Mouse (Mus musculus) cerebellum, postnatal 14 days (tissue): ENCODE data around the gene Psmd10.

Experiments used
- DNase-seq, 2 experiments: peaks; one replicate each; pipeline ENCODE4 v3.0.0; 2021; ENCODE audit warnings: mixed read lengths in 2 of 2

Gene Psmd10

DNA sequence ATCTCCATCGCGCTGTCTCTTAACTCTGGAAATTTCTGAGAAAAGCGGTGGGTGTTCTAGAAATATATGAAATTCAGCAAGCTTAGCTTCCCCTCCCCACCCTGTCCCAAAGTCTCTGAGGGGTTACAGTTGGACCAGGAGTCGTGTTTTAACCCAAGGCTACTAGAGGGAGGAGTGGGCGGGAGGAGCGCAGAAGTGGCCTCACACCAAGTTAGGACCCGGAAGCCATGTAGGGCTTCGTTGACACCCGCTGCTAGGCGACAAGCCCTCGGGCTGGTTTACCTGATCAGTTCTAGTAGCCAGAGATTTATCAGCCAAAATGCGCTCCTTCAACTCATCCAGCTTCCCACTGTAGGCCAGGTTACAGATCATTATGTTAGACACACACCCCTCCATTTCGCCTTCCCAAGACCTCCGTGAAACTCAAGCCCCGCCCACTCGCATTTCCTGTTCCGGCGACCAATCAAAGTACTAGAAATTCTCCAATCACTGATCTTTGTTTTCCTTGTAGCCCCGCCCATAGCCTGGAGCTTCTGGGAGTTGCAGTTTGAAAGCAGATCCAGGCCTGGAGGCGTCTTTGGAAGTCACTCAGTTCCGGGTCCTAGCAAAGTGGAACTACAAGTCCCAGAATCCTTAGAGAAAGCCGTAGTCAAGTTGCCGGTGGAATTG is at the start of gene Psmd10, which contains the start of gene Atg4a:
Gene Psmd10, minus strand, starts transcription at position 457 of the 669 bp plus-strand sequence.
Gene Atg4a, plus strand, starts transcription at position 636 of the 669 bp plus-strand sequence.
- DNase-seq: peak; percentile 92 to 94

DNA sequence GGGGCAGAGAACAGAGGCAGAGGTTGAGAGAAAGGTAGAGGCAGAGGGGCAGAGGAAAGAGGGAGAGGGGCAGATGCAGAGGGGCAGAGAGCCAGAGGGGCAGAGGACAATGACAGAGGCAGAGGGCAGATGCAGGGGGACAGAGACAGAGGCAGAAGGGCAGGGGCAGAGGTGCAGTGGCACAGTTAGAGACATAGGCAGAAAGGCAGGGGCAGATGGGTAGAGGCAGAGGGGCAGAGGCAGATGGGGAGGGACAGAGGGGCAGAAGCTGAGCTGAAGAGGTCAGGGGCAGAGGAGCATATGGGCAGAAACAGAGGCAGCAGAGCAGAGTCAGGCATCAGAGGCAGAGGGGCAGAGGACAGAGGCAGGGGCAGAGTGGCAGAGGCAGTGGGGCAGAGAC is 42.4 kb upstream of the Psmd10 start:
- no peak for DNase-seq

DNA sequence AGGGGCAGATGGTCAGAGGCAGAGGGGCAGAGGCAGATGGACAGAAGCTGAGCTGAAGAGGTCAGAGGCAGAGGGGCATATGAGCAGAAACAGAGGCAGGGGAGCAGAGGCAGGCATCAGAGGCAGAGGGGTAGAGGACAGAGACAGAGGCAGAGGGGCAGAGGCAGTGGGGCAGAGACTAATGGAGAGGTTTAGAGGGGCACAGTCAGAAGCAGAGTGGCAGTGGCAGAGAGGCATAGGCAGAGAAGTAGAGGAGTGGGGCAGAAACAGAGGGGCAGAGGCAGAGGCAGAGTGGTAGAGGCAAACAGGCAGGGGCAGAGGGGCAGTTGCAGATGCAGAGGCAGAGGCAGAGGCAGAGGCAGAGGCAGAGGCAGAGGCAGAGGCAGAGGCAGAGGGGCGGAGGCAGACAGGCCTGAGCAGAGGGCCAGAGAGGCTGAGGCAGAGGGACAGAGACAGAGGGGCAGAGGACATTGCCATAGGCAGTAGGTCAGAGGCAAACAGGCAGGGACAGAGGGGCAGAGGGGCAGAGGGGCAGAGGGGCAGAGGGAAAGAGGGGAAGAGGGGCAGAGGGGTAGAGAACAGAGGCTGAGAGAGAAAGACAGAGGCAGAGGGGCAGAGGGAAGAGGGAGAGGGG is 41.5 kb upstream of the Psmd10 start:
- DNase-seq: no peak

DNA sequence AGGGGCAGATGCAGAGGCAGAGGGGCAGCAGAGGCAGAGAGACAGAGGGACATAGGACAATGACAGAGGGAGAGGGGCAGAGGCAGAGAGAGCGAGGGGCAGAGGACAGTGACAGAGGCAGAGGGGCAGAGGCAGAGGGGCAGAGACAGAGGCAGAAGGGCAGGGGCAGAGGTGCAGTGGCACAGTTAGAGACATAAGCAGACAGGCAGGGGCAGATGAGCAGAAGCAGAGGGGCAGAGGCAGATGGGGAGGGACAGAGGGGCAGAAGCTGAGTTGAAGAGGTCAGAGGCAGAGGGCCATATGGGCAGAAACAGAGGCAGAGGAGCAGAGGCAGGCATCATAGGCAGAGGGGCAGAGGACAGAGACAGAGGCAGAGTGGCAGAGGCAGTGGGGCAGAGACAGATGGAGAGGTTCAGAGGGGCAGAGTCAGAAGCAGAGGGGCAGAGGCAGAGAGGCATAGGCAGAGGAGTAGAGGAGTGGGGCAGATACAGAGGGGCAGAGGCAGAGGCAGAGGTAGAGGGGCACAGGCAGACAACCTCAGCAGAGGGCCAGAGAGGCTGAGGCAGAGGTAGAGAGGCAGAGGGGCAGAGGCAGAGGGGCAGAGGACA is 40.5 kb upstream of the Psmd10 start:
- DNase-seq: no peak

DNA sequence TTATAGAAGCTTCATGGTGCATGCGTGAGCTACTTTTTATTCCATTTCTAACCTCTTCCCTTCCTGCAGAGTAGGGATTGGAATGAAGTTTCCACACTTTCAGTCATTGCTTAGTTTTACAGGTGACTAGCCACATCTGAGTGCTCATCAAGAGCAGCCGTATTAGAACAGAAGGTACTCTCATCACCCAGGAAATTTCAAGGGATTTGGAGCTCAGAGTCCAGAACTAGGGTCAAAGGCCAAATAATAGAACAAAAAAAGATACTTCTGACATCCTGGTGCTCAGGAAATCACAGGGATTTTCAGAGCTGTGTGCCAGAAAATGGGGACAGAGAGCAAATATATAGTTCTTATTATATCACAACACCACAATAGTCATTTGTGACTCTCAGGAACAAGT is 28.7 kb upstream of the Psmd10 start:
- DNase-seq: no peak

DNA sequence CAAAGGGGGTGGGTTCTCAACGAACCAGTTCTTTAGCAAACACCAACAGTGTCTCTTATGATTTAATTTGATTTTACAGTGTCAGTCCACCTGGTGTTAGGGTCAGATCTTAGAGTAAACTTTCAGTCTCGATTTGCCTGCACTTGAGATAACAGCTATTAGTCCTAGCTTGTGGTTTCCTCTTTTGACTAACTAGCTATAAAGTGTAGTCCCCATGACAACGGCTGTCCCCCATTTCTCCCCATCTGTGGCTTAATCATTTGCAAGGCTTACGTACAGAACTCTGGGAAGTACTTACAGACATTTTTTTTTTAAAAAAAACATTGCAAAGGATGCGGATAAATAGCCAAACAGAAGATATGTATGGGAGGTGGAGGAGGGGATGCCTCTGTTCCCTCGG is 28.3 kb upstream of the Psmd10 start:
- DNase-seq: no peak

DNA sequence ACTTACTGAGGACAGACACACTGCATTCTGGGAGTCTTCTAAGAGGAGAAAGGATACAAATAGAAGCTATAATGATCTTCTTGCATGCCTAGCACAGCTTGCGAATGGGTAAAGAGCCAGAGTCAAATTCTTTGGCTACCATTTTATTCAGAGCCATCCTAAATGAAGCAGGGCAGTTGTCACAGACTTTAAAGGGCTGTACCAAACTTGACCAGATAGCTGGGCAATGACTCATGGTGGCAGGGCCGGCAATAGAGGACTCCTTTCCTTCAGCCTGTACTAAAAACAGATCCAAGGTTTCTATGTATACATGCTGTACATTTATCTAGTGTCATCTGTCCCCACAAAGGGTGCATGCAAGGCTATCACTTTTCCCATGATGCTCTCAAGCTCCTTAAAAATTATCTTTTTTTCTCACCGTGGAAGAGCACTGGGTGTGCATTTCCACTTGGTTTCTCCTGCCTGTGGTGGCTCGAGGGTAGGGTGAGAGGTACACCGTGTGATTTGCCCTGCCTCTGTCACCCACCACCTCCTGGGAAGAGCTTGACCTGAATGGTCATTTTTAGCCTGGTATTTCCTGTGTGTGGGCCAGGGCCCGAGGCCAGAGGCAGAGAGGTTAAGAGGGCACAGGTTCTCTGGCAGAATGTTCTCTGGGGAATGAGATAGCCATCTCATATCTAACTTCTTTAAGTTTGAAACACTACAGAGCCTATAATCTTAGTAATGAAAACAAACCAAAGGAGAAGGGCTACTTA is 26.9 kb upstream of the Psmd10 start:
- no peak for DNase-seq

DNA sequence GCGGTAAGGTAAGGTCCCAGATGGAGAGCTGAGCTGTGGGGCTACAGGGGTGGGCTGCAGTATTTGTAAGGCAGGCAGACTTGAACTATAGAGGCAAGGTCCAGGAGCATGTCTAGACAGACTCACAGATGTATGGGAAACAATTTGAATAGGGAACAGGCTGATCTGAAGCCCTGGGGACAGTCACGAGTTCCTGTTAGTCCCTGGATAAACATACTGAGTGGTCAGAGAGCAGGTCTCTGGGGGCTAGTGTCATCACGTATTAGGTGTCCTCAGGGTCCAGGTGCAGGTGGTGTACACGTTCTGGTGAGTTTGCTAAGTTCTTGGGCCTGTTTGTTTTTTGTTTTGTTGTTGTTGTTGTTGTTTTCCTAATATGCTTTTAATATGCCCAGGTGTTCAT is 23.6 kb upstream of the Psmd10 start:
- DNase-seq: no peak

DNA sequence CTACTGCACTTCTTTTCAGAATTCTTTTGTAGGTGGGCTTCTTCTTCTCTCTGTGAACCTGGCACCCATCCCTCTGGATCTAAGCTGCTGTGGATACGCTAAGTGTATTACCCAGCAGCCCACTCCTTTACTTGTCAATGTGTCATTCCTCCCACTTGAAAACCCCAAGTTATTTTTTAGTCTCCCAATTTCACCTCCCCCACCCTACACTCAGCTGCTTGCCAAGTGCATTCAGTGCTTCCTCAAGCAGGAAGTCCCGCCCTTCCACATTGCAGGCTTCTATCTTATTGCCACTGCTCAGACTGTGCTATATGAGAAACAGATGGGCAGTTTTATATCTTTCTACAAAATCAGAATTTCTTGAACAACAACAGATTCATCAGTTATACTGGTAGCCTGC is 23.0 kb upstream of the Psmd10 start:
- no peak for DNase-seq

DNA sequence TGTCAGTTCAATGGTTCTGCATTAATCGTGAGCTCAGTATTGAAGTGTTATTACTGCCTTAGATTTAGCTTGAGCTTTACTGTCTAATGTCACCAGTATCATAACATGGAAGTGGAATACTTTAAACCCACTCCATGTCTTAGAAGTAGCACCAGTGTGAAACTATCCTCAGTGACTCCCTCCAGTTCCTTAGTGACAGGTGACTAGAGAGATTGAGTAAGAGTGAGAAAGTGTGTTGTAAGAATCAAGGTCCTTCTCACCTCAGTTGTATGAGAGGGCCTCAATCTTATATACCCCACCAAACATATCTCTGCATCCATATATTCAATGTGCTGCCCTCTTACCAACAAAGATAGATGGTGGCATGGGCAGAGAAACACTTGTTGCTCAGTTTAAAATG is 22.4 kb upstream of the Psmd10 start:
- DNase-seq: no peak

DNA sequence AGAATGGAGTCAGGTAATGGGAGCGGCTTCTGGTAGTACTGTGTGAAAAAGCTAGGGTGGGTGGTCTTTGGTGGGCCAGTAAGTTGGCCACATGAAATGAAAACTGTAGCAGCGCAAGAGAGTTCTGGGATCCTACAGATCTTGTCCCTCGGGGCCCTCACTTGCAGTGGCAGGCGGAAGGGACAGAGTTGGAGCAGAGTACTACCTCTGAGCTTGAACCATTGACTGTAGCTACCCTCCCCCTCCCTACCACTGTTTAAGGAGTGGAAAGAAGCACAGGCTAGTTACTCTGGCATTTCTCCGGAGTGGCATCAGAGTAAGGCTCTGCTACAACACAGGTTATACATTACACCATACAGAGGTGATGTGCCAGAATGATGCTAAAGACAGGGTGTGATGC is 431 bp upstream of the Psmd10 start:
- no peak for DNase-seq

DNA sequence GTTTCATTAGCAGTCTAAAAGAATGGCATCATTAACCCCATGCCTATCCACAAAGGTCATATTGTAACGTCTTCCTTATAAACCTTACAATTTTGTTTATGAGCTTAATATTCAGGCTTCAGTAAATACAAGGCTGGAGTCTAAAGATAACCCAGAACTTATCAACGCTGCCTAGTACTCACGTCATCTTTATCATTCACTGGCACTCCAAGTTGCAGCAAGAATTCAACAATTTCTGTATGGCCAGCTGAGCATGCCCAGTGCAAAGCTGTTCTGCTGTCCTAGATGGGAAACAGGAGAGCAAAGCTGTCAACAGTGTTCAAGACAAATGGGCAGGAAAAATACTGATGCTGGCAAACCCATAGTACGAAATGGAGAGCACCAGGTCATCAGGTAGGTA is 2.9 kb downstream of the Psmd10 start:
- no peak for DNase-seq

DNA sequence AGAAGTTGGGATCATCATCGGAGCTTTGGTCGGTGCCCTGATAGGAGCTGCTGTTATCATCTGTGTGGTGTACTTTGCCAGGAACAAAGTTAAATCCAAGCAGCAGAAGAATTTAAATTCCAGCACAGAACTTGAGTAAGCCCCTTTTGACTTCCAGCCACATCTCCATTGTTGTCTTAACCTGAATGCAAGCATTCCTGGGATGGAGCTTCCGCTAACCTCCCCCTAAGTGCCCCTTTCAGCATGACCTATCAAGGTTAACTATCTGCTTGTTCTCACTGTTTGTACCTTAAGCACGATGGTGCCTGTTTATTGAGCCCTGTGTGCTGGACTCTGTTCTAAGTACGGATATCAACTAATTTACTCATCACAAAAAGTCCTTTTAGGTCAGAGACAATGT is 20.3 kb downstream of the Psmd10 start:
- no peak for DNase-seq

DNA sequence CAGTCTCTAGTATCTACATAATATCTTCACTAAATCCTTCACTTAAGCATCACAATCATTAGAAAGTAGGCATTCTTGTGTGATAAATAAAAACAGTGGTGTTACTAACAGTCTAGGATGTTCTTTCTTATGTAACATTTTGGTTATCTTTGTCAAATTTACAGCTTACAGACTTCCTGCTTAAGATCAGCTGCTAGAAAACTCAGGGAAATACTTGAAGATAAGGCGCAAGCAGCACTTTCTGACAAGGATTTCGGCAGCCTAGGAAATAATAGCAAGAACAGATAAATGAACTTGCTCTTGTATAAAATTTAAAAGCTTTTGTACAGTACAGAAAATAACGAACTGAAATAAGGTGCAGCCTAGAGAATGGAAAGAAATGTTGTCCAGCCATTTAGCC is 23.3 kb downstream of the Psmd10 start:
- no peak for DNase-seq

DNA sequence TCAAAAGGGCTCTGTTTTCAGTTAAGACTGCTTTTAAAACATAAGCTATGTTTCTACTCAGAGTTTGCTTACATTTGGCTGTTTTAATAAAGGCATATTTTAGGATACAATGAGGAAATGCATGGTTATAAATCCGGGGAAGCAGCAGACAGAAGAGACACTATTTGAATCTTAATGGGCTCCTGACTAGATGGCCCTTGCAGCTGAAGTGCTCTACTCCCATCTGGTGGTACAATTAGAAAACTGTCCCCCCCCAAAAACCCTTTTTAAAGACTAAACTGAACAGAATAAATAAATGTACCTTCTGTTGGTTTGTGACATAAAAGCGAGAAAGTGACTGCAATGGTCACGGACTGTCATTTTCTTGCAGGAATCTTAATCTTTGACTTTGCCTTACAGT is 24.5 kb downstream of the Psmd10 start:
- DNase-seq: peak in 1 of 2 experiments; percentile 3

DNA sequence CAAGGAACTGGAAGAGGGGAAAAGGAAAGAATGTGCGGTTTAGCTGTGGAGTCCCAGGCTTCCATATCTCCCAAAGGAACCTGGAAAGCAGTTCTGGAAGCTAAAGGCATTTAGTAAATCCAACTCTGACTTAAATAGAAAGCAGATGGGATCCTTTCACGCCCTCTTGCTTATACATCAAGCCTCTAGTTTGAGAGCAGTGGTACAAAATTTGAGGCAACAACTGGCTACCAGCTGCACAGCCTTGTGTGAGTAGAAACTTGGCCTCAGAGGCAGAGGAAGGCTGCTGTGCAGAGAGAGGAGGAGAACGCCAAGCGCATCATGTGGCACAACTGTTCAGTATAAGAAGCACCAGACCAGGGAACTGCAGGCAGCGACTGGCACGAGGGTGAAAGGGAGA is 35.2 kb downstream of the Psmd10 start:
- DNase-seq: no peak

DNA sequence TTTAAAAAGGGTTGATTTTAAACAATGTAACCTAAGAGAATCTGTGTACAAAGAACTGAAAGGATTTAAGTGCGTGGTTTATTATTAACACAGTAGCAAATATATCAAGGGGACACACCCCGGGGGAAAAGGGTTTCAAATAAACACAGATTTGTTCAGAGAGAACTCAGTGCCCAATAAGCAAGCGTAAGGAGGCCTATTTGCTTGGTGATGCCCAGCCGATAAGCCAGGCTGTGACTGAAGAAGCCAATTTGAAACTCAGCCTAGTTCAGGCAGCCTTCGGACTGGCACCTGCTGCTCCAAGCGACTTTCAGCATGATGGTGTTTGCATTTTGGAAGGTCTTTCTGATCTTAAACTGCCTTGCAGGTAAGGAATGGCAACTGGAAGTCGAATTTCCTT is 49.2 kb downstream of the Psmd10 start, which contains the start of gene Vsig1:
Gene Vsig1, plus strand, starts transcription at position 249 of the 400 bp plus-strand sequence.
- DNase-seq: no peak

DNA sequence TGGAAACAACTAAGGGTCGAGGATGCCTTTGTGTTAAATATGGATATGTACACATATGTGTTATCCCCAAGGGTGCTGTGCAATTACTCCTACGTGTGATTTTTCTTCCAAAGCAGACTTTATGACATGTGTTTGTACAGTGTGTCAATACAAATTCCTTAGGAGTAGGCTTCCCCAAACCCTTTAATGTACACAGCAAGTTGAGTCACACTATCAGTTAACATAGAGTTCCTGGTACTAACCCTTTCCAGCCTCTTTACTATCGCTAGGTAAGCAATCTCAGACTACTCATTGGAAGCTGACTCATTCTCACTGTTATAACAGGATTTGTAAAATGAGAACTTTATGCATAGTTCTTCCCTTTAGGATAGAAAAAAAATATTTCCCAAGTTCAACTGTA is 53.0 kb downstream of the Psmd10 start:
- DNase-seq: no peak
